12 mouse cellular contexts compared by ENCODE assay signal in genomic region chr9:35326644-35327263, GRCm38 (mm10). TPM values are rescaled to one million over a fixed set of nuclear protein-coding genes. Genes with fewer than 3 reads are reported as not detected.
A peak's percentile ranks its signal among the peaks of the same experiment; 100 is the strongest.
DNase-seq lines count a peak whose midpoint lies in the region; ATAC-seq lines count a peak whose summit lies in the region.
"Had no signal": no experiment of that assay in that cellular context is flagged by ENCODE, and none has a peak within 500 bp of the region (broad histone marks: within the 10 kb centered on the region; RNA-seq: fewer than 3 reads in every experiment).

No protein-coding gene starts in this region.

- H3K27me3 ChIP-seq in kidney, embryonic 15.5 days, result peaks cover 13% of the 10 kb centered on the region
- no peaks in the 10 kb centered on the region for H3K27me3 ChIP-seq in embryonic facial prominence, embryonic 13.5 days
- peaks cover 3% of the 10 kb centered on the region for H3K27me3 ChIP-seq in limb, embryonic 12.5 days
- H3K27me3 ChIP-seq: heart, embryonic 15.5 days; liver, embryonic 15.5 days; stomach, embryonic 15.5 days had no signal

- no peak overlapping the region for H3K9ac ChIP-seq in kidney, embryonic 15.5 days
- H3K9ac ChIP-seq in embryonic facial prominence, embryonic 13.5 days, result no peak overlapping the region
- H3K9ac ChIP-seq in limb, embryonic 12.5 days (replicated peaks), result no peak overlapping the region
- H3K9ac ChIP-seq: heart, embryonic 15.5 days; liver, embryonic 15.5 days; midbrain, embryonic 12.5 days; stomach, embryonic 15.5 days had no signal

- no peak for DNase-seq in kidney, postnatal 10 days
- peak; percentile 48 for DNase-seq in ZHBTc4 (ENCODE audit: low read depth, low spot score)
- no peak for DNase-seq in spleen, postnatal 36 days (ENCODE audit: low spot score in 2 of 2)
- DNase-seq in thymus, postnatal 25 days, result no peak
- DNase-seq: layer of hippocampus, postnatal 36 days had no signal

- H3K4me1 ChIP-seq in kidney, embryonic 15.5 days, result peaks cover 40% of the 10 kb centered on the region
- H3K4me1 ChIP-seq in embryonic facial prominence, embryonic 13.5 days, result peaks cover 80% of the 10 kb centered on the region
- H3K4me1 ChIP-seq in limb, embryonic 12.5 days (replicated peaks), result peaks cover 91% of the 10 kb centered on the region
- H3K4me1 ChIP-seq: liver, embryonic 15.5 days had no signal

- peak overlapping the region; percentile 66 for H3K27ac ChIP-seq in kidney, embryonic 15.5 days
- H3K27ac ChIP-seq in embryonic facial prominence, embryonic 13.5 days, result peak overlapping the region; percentile 90
- peak overlapping the region; percentile 92 for H3K27ac ChIP-seq in limb, embryonic 12.5 days
- H3K27ac ChIP-seq: heart, embryonic 15.5 days; liver, embryonic 15.5 days; midbrain, embryonic 12.5 days; stomach, embryonic 15.5 days had no signal

- no peak overlapping the region for H3K4me3 ChIP-seq in kidney, embryonic 15.5 days (replicated peaks)
- no peak overlapping the region for H3K4me3 ChIP-seq in embryonic facial prominence, embryonic 13.5 days
- no peak overlapping the region for H3K4me3 ChIP-seq in limb, embryonic 12.5 days (replicated peaks)
- H3K4me3 ChIP-seq: heart, embryonic 15.5 days; liver, embryonic 15.5 days; midbrain, embryonic 12.5 days; stomach, embryonic 15.5 days had no signal

- H3K4me2 ChIP-seq in kidney, embryonic 15.5 days, result no peak overlapping the region
- H3K4me2 ChIP-seq in embryonic facial prominence, embryonic 13.5 days, result peak overlapping the region; percentile 14; the same call in 1 of the 2 replicates
- H3K4me2 ChIP-seq in limb, embryonic 12.5 days, result peak overlapping the region; percentile 15
- H3K4me2 ChIP-seq: heart, embryonic 15.5 days; liver, embryonic 15.5 days; midbrain, embryonic 12.5 days; stomach, embryonic 15.5 days had no signal

- no peak; the same call in 1 of the 2 replicates for ATAC-seq in kidney, embryonic 15.5 days (replicated peaks; ENCODE audit: low FRiP score)
- peak; percentile 82 for ATAC-seq in embryonic facial prominence, embryonic 13.5 days (ENCODE audit: insufficient number of reproducible peaks, insufficient read depth, low FRiP score, low TSS enrichment, low read depth)
- ATAC-seq in limb, embryonic 12.5 days (ENCODE audit: insufficient number of reproducible peaks, insufficient read depth, low FRiP score, low TSS enrichment, low read depth), result peak; percentile 89

- no peaks in the 10 kb centered on the region for H3K36me3 ChIP-seq in kidney, embryonic 15.5 days
- no peaks in the 10 kb centered on the region for H3K36me3 ChIP-seq in embryonic facial prominence, embryonic 13.5 days
- H3K36me3 ChIP-seq in limb, embryonic 12.5 days, result no peaks in the 10 kb centered on the region
- H3K36me3 ChIP-seq: heart, embryonic 15.5 days; liver, embryonic 15.5 days; midbrain, embryonic 12.5 days; stomach, embryonic 15.5 days had no signal

- WGBS in kidney, embryonic 15.5 days, result 46% methylated on average over 7 of the region's 7 CpGs
- 9% methylated on average over 7 of the region's 7 CpGs for WGBS in embryonic facial prominence, embryonic 13.5 days
- 5% methylated on average over 7 of the region's 7 CpGs for WGBS in limb, embryonic 12.5 days

- no peaks in the 10 kb centered on the region for H3K9me3 ChIP-seq in kidney, embryonic 15.5 days (replicated peaks)
- no peaks in the 10 kb centered on the region for H3K9me3 ChIP-seq in embryonic facial prominence, embryonic 13.5 days
- no peaks in the 10 kb centered on the region for H3K9me3 ChIP-seq in limb, embryonic 12.5 days
- H3K9me3 ChIP-seq: heart, embryonic 15.5 days; liver, embryonic 15.5 days; midbrain, embryonic 12.5 days; stomach, embryonic 15.5 days had no signal

RNA-seq across cellular contexts. Expression of gene Rpusd4, which starts 59.1 kb away (rescaled TPM):
- polyA plus RNA-seq in kidney, embryonic 15.5 days (2015; fragmentation: Nextera tagmentation; extraction: Ambion mirVana), result 28.9 and 31.5 TPM in 2 replicates
- polyA plus RNA-seq in embryonic facial prominence, embryonic 13.5 days (2015; fragmentation: Nextera tagmentation; extraction: Ambion mirVana), result 30.2 and 30.8 TPM in 2 replicates
- 34.2 and 34.3 TPM in 2 replicates for polyA plus RNA-seq in limb, embryonic 12.5 days (2016; fragmentation: Nextera tagmentation; extraction: Ambion mirVana)

RNA-seq across cellular contexts. Expression of gene Fam118b, which starts 59.1 kb away (rescaled TPM):
- polyA plus RNA-seq in kidney, embryonic 15.5 days (2015; fragmentation: Nextera tagmentation; extraction: Ambion mirVana), result 37.6 and 41.2 TPM in 2 replicates
- polyA plus RNA-seq in embryonic facial prominence, embryonic 13.5 days (2015; fragmentation: Nextera tagmentation; extraction: Ambion mirVana), result 53.2 and 61.4 TPM in 2 replicates
- 52.7 and 55.6 TPM in 2 replicates for polyA plus RNA-seq in limb, embryonic 12.5 days (2016; fragmentation: Nextera tagmentation; extraction: Ambion mirVana)
